Mouse (Mus musculus) B cell, adult 2 months (primary cell): ENCODE measurements around the gene Adat3.
"Not testable (repeated sequence)": the region's sequence is repeated elsewhere in the genome, so short reads cannot be mapped to it uniquely, and the experiment has no call there.

Source experiments
- DNase-seq, 2 experiments: peaks; one replicate each; pipeline ENCODE4 v3.0.0; 2022

Adat3 gene

DNA sequence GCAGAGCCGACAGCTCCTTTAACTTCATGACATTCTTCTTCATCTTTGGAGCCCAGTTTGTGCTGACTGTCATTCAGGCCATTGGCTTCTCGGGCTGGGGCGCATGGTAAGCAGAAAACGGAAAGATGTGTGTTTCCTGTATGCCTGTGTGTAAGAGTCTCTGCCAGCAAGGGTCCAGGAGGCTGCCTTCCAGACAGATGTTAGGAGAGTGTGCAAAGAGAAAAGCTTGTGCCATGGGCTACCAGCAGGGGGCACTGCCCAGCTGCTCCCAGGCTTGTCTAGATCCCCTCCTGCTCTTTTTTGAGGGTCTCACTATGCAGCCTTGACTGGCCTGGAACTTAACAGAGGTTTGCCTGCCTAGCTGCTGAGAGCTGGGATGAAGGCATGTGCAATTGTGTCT is 8.3 kb downstream of the Adat3 start:
- peak; percentile 78 for DNase-seq

- peak in 1 of 2 experiments; percentile 31 for DNase-seq
These were observed 9.2 kb downstream of the Adat3 start for GRCm38 (mm10) chr10:80611905-80612304.

DNA sequence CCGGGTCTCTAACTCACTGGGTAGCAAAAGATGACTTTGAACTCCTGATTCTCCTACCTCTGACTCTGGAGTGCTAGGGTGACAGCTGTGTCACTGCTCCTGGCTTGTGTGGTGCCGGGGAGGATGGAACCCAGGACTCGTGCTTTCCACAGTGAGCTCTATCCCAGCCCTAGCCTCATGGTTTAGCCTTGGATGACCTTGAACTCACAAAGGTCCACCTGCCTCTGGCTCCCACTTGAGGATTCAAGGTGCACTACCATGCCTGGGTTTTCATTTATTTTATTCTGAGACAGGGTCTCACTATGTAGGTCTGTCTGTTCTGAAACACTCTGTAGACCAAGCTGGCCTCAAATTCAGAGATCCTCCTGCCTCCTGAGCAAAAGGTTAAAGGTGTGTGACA is 11.1 kb downstream of the Adat3 start:
- DNase-seq = no peak

DNA sequence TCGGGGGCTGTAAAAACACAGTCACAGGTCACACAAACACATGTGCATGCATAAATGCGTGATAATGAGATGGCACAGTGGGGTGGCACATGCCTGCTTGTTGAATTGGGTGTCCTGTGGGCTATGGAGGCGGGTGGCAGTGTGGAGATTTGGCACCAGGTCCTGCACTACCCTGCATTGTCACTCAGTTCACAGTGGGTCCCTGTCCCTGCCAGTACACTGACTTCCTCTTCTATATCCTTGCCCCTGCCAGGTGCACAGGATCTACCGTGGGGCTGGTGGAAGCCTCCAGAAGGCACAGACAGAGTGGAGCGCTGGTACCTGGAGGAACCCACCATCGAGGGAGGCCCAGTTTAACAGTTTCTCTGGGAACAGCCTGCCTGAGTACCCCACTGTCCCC is 11.7 kb downstream of the Adat3 start:
- DNase-seq = no peak

DNA sequence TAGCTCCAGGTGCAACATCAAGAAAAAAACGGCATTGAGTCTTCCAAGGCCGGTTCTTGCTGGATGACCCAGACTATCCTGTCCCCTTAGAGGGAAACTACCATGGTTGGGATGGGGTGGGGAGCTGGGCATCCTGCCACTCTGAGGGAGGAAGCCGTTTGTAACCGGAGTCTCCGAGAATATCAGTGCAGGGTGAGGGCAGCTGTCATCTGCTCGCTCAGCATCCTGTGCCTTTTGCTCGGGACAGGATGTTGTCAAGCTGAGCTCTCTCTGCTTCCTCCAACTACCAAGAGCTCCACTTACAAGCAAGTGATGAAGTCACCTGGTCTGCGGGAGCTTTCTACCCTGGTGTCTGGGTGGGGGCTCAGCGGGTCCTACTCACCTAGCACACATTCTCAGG is 15.5 kb downstream of the Adat3 start:
- DNase-seq = peak; percentile 67 to 68

- DNase-seq = no peak
These were observed 17.0 kb downstream of the Adat3 start for GRCm38 (mm10) chr10:80619465-80620244.

GRCm38 (mm10) chr10:80620365-80620764 is 17.7 kb downstream of the Adat3 start:
- no peak for DNase-seq

DNA sequence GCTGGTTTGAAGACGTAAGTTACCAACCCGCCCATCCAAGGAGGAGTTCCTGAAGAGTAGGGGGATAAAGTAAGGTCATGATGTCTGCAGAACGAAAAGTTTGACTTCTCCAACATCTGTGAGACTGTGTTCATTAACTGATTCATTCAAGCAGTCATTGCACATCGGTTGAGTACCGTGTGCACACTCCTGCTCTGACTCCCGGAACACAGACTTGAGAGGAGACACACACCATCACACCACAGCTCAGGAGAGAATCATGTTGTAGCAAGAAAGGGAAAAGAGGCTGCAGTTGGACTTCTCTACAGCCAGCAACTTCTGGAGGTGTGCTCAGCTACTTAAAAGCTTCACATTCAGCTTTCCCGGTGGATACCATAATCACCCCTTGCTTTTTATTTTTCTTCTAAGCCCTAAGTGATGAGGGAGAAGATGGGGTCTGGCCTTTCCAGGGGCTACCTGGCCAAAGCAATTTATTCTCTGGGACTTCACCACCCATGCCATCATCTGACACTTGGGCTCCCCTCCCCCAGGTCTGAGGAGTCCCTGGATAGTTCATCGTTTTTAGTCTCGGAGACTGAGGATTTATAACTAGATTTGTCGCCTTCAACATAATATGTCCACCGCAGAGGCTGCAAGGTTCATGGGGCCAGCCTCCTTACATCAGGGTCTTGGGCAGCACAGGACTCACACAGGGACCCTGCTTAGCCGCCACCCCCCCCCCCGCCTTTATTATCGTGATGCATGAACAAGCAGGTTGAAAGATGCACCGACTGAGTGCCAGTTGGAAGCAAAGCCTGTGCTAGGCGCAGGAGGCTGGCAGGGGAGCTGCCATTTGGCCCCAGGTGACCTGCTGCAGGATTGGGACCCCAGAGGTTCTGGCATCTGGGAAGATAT is 18.4 kb downstream of the Adat3 start:
- DNase-seq = peak; percentile 45 to 48

GRCm38 (mm10) chr10:80621690-80621939 is 18.9 kb downstream of the Adat3 start:
- no peak for DNase-seq

- peak; percentile 100 for DNase-seq
These were observed 19.4 kb downstream of the Adat3 start for GRCm38 (mm10) chr10:80621940-80622660.

GRCm38 (mm10) chr10:80622661-80623456 is 20.2 kb downstream of the Adat3 start, which contains the start of gene Csnk1g2:
Gene Csnk1g2, plus strand, starts transcription at chr10:80622838.
- peak in 1 of 2 experiments; percentile 79 for DNase-seq

DNA sequence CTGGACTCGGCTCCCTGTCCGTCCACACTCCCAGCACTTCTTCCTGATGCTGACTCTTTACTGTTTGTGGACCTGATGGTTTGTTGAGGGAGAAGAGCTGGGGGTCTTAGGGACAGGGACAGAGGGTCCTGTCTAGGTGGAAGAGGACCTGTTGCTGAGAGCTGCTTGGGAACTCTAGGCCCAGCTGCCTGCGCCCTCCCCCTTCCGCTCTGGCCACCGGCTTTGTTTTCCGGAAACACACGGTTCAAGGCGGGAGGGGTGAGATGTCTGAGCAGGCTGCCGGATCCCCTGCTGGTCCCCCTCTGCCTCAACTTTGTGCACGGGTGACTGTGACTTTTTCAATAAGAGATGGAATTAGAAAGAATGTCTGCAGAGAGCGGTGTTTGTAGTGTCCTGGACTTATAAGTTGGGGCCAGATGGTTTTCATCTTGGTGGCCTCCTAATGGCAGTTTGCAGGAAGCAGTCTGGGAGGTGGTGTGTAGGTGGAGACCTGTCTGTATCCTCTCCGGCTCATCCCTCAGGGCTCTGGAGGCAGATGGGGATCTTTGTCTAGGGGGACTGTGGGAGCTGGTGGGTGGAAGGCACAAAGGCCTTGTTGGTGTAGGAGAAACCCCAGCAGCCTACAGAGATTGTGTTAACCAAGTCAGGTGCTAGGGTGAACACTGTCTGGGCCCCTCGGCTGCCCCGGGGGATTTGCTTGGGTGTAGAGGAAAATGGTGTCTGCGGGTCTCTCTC is 20.9 kb downstream of the Adat3 start:
- peak; percentile 77 to 81 for DNase-seq

DNA sequence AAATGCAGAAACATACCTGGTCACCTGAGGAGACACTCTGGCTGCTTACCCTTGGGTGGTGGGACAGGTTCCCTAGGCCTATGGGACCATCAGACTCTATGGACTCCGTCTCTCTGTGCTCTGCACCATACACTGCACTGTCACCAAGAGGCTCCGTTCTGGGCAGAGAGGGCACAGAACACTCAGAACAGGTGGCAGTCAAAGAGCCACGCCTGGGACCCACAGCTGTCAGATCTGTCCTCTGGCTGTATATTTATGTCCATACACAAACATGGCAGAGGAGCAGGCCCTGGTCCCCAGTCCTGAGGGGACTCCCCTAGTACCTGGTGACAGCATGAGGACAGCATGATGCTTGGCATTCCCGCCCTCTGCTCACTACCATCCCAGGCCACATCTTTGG is 23.1 kb downstream of the Adat3 start:
- no peak for DNase-seq

DNA sequence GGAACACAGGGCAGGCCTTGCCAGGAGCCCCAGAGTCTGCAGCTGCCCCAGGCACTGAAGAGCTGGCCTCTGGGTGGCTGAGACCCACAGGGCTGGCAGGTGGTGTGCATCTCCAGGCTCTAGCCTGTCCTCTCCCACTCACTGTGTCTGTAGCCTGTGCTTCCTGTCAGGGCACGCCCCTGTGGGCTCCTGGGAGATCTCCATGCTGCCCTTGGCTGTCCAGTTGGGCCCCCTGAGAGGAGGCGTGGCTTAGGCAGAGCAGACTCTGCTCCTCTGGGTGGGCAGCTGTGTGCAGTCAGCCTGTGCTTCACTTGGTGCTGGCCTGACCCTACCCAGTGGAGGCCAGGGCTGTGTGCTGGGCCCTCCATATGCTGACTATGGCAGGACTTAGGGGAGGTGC is 25.0 kb downstream of the Adat3 start:
- DNase-seq = no peak

- DNase-seq = no peak
These were observed 26.2 kb downstream of the Adat3 start for GRCm38 (mm10) chr10:80628925-80629324.

GRCm38 (mm10) chr10:80635345-80635744 is 32.7 kb downstream of the Adat3 start:
- no peak for DNase-seq

DNA sequence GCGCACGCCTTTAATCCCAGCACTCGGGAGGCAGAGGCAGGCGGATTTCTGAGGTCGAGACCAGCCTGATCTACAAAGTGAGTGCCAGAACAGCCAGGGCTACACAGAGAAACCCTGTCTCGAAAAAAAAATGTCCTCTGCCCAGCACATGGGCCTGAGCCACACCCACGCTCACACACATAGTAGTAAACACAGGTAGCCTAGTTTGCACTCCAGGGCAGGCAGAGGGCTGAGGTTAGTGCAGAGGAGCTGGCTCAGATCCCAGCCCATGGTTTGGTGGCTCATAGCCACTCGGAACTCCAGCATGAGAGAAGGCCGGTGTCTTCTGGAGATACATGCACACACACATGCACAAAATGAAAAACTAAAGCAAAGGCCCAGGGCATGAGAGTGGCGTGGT is 44.3 kb downstream of the Adat3 start:
- no peak for DNase-seq

DNA sequence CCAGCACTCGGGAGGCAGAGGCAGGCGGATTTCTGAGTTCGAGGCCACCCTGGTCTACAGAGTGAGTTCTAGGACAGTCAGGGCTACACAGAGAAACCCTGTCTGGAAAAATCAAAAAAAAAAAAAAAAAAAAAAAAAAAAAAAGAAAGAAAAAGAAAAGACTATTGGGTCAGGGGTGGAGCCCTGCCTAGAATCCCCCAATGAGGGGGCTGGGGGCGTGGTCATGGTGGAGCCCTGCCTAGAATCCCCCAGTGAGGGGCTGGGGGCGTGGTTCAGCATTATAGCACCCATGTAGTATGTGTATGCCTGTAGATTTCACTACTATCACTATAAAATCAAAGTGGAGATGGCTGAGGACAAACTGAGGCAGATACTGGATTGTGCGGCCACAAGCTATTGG is 47.2 kb downstream of the Adat3 start:
- DNase-seq = not testable (repeated sequence)

DNA sequence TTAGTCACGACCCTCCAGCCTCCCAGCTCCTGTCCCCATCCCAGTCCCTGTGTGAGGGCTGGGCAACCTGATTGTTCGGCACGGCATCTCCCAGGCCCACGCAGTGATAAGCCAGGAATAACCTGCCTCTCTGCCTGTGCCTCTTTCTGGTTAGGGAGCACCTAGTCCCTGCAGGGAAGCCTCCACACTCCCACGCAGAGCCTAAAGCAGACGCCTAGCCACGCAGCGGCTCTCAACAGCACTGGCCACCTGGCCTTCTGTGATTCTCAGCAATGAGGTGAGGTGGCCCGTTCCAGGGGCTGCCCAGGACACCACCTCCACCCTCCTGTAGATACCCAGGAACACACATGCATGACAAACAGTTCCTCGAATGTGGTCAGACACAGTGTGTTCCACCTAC is 47.7 kb downstream of the Adat3 start:
- DNase-seq = no peak

DNA sequence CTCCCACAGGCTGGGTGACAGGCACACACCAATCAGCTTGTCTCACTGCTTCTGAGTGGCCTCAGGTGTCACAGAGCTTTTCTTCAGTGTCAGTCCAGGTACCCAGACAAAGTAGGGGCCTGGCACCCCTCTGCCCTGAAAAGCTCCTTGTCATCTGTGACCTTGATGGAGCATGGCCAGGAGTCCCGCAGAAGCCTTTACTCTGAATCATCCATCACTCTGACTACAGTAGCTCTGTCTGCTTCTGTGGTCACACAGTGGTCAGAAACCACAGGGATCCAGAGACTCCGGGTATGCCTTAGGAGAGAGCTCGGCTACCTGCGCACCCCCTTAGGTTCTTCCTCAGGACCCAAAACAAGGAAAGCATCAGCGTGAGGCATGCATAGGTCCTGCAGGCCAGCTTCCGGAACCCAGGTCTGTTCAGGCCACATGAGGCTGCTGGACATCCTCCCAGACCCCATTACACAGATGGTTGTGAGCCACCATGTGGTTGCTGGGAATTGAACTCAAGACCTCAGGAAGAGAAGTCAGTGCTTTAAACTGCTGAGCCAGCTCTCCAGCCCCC is 50.6 kb downstream of the Adat3 start:
- no peak for DNase-seq

DNA sequence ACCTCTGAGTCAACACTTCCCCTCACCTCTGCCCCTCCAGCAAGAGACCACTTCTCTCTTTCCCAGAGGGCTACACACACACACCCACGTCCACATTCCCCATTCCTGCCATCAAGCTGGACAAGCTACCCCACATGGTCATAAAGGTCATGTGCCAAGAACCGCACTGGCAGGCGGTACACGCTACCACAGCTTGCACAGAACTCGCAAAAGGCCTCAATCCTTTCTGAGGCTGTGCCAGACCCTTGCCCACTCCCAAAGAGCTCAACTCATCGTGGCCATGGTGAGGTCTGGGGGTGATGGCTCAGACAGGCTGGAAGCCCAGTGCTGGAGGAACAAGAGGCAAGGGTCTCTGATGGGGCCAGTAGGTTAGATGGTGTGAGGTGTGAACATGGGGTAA is 52.2 kb downstream of the Adat3 start:
- no peak for DNase-seq
